Mouse (Mus musculus): Measurements from ENCODE around the gene Naa80.

GRCm38 (mm10) chr9:107555701-107556100, 23.0 kb upstream of the Naa80 start:
- no peak for TF ChIP-seq POLR2A (IDR thresholded peaks at IDR 0.05; ENCODE audit: borderline replicate concordance, low read depth, low read length)
- TF ChIP-seq CTCF (IDR thresholded peaks at IDR 0.05; ENCODE audit: low read depth, low read length): no peak

All from bone marrow macrophage, adult 2 months (primary cell).